Mouse (Mus musculus): Measurements from ENCODE around the gene Trhr2. TPM values are rescaled to one million over a fixed set of nuclear protein-coding genes. Genes with fewer than 3 reads are reported as not detected.

Gene Trhr2
- total RNA-seq, 2 experiments from 2014 or later = not detected

GRCm38 (mm10) chr8:122355642-122356606, 4.6 kb downstream of the Trhr2 start:
- peak; percentile 70; the same call in 1 of the 2 replicates for ATAC-seq (replicated peaks; ENCODE audit: poor library complexity)

- no peak for ATAC-seq (replicated peaks; ENCODE audit: poor library complexity)
Observed at GRCm38 (mm10) chr8:122354157-122354556, 6.4 kb downstream of the Trhr2 start.

- no peak for ATAC-seq (replicated peaks; ENCODE audit: poor library complexity)
Observed at GRCm38 (mm10) chr8:122350309-122351089, 10.0 kb downstream of the Trhr2 start.

- ATAC-seq (replicated peaks; ENCODE audit: poor library complexity) = peak; percentile 74
Observed at GRCm38 (mm10) chr8:122349357-122350297, 10.9 kb downstream of the Trhr2 start.

GRCm38 (mm10) chr8:122347811-122348552, 12.6 kb downstream of the Trhr2 start:
- ATAC-seq (replicated peaks; ENCODE audit: poor library complexity) = 0 out of 2 replicates have a peak, but pooled peaks have one; percentile 8

GRCm38 (mm10) chr8:122345181-122346095, 15.1 kb downstream of the Trhr2 start:
- no peak for ATAC-seq (replicated peaks; ENCODE audit: poor library complexity)

GRCm38 (mm10) chr8:122344219-122344618, 16.3 kb downstream of the Trhr2 start:
- ATAC-seq (replicated peaks; ENCODE audit: poor library complexity) = no peak

- 0 out of 2 replicates have a peak, but pooled peaks have one; percentile 6 for ATAC-seq (replicated peaks; ENCODE audit: poor library complexity)
Observed at GRCm38 (mm10) chr8:122343758-122344157, 16.8 kb downstream of the Trhr2 start.

GRCm38 (mm10) chr8:122343341-122343740, 17.2 kb downstream of the Trhr2 start:
- no peak for ATAC-seq (replicated peaks; ENCODE audit: poor library complexity)

- peak; percentile 24 for ATAC-seq (replicated peaks; ENCODE audit: poor library complexity)
Observed at GRCm38 (mm10) chr8:122342806-122343209, 17.7 kb downstream of the Trhr2 start.

- ATAC-seq (replicated peaks; ENCODE audit: poor library complexity) = no peak
Observed at GRCm38 (mm10) chr8:122342362-122342761, 18.2 kb downstream of the Trhr2 start.

GRCm38 (mm10) chr8:122341790-122342189, 18.8 kb downstream of the Trhr2 start:
- ATAC-seq (replicated peaks; ENCODE audit: poor library complexity) = peak; percentile 3; the same call in 1 of the 2 replicates

- ATAC-seq (replicated peaks; ENCODE audit: poor library complexity) = no peak
Observed at GRCm38 (mm10) chr8:122340761-122341160, 19.8 kb downstream of the Trhr2 start.

- ATAC-seq (replicated peaks; ENCODE audit: poor library complexity) = no peak
Observed at GRCm38 (mm10) chr8:122338852-122339251, 21.7 kb downstream of the Trhr2 start.

GRCm38 (mm10) chr8:122336251-122336910, 24.2 kb downstream of the Trhr2 start:
- ATAC-seq (replicated peaks; ENCODE audit: poor library complexity) = no peak

- no peak for ATAC-seq (replicated peaks; ENCODE audit: poor library complexity)
Observed at GRCm38 (mm10) chr8:122335638-122336250, 24.8 kb downstream of the Trhr2 start.

GRCm38 (mm10) chr8:122334791-122335490, 25.6 kb downstream of the Trhr2 start:
- ATAC-seq (replicated peaks; ENCODE audit: poor library complexity) = no peak

All from megakaryocyte progenitor cell, adult 5-6 weeks (primary cell).